Mouse (Mus musculus) cerebellum, adult 2 months (tissue): Measurements from ENCODE around the gene Zmiz2.

Experiments
- CTCF ChIP-seq: fragments of 200-500 bp; IDR thresholded peaks from 2 replicates; pipeline ENCODE4 v1.5.1; 2011; ENCODE audit warnings: low read depth, mild to moderate bottlenecking, control low read depth, low read length, moderate library complexity, borderline replicate concordance; ENCODE audit not compliant: insufficient read depth
- POLR2A ChIP-seq: fragments of 200-500 bp; IDR thresholded peaks from 2 replicates; pipeline ENCODE4 v1.6.1; 2011; ENCODE audit warnings: low read length, control low read depth, borderline replicate concordance; ENCODE audit not compliant: insufficient read depth

DNA sequence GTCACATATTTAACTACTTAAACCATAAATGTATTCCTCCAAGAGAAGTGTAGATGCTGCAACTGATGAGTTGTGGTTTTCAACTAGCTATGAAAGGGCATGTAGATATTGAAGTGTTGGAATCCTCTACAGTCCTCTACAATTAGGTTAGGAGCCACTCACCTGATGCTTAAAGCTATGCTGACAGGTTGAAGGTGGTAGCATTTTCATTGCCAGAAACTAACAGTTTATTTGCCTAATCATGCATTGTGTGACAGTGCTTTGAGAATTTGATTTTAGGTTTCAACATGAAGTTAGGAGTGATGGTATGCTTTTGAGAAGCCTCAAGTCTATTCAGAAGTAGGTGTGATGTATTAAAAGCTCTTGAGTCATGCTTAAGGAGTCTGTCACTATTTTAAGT is 28.6 kb downstream of the Zmiz2 start:
- TF ChIP-seq POLR2A (no peak), CTCF (no peak)
